In genomic region chr17:13009887-13010286, GRCm38 (mm10) we compare ENCODE assay signal across 10 mouse cellular contexts. TPM values are rescaled to one million over a fixed set of nuclear protein-coding genes. Genes with fewer than 3 reads are reported as not detected.
DNase-seq lines count a peak whose midpoint lies in the region; ATAC-seq and TF ChIP-seq lines count a peak whose summit lies in the region.
"Had no signal": no experiment of that assay in that cellular context is flagged by ENCODE, and none has a peak within 500 bp of the region (broad histone marks: within the 10 kb centered on the region; RNA-seq: fewer than 3 reads in every experiment).

No protein-coding gene starts in this region.

- peaks cover 29% of the 10 kb centered on the region; the same call in 1 of the 2 replicates for H3K36me3 ChIP-seq in hindbrain, postnatal 0 days (ENCODE audit: insufficient read depth, low read length)
- peaks cover 26% of the 10 kb centered on the region for H3K36me3 ChIP-seq in hindbrain, embryonic 12.5 days
- peaks cover 15% of the 10 kb centered on the region for H3K36me3 ChIP-seq in forebrain, embryonic 16.5 days (ENCODE audit: control insufficient read depth, insufficient read depth)

- WGBS in hindbrain, postnatal 0 days = 31% methylated on average over 3 of the region's 3 CpGs
- 38% methylated on average over 3 of the region's 3 CpGs for WGBS in hindbrain, embryonic 12.5 days
- WGBS in forebrain, embryonic 16.5 days = 32% methylated on average over 3 of the region's 3 CpGs

- no peaks in the 10 kb centered on the region for H3K9me3 ChIP-seq in hindbrain, postnatal 0 days (ENCODE audit: low read length)
- H3K9me3 ChIP-seq in hindbrain, embryonic 12.5 days (replicated peaks) = no peaks in the 10 kb centered on the region
- no peaks in the 10 kb centered on the region for H3K9me3 ChIP-seq in forebrain, embryonic 16.5 days (ENCODE audit: control insufficient read depth, low read length)
- H3K9me3 ChIP-seq: midbrain, embryonic 12.5 days had no signal

- ATAC-seq in hindbrain, postnatal 0 days = no peak
- no peak for ATAC-seq in hindbrain, embryonic 12.5 days (ENCODE audit: low FRiP score)
- no peak for ATAC-seq in forebrain, embryonic 16.5 days

- peak; percentile 78 for DNase-seq in hindbrain, postnatal 0 days (ENCODE audit: low spot score)
- DNase-seq in 3134 (ENCODE audit: extremely low read depth, insufficient read length, low spot score) = peak; percentile 85
- peak; percentile 73 for DNase-seq in CD4-positive helper T cell, adult 2 months (ENCODE audit: low read depth, low spot score)
- DNase-seq in c-Kit-positive CD71-positive TER-119-positive erythroid progenitor cells, embryonic 14.5 days (ENCODE audit: low spot score) = peak; percentile 80
- DNase-seq in layer of hippocampus, postnatal 14 days (ENCODE audit: low spot score in 2 of 2) = peak; percentile 21 to 66
- DNase-seq in thymus, postnatal 0 days (ENCODE audit: low spot score) = peak; percentile 68

- TF ChIP-seq CTCF in hindbrain, postnatal 0 days (IDR thresholded peaks at IDR 0.05; ENCODE audit: low read depth) = peak; percentile 67

- no peak overlapping the region for H3K9ac ChIP-seq in hindbrain, postnatal 0 days (replicated peaks; ENCODE audit: low read length)
- no peak overlapping the region for H3K9ac ChIP-seq in hindbrain, embryonic 12.5 days
- H3K9ac ChIP-seq in forebrain, embryonic 16.5 days (replicated peaks; ENCODE audit: low read depth, low read length) = no peak overlapping the region
- H3K9ac ChIP-seq: midbrain, embryonic 12.5 days had no signal

- H3K4me3 ChIP-seq in hindbrain, postnatal 0 days (ENCODE audit: low read length) = no peak overlapping the region
- H3K4me3 ChIP-seq in hindbrain, embryonic 12.5 days = no peak overlapping the region
- no peak overlapping the region for H3K4me3 ChIP-seq in forebrain, embryonic 16.5 days (replicated peaks; ENCODE audit: low read length)

- 0 out of 2 replicates have a peak, but pooled peaks cover 3% of the 10 kb centered on the region for H3K4me1 ChIP-seq in hindbrain, postnatal 0 days (ENCODE audit: insufficient read depth, low read length)
- H3K4me1 ChIP-seq in hindbrain, embryonic 12.5 days = peaks cover 9% of the 10 kb centered on the region
- H3K4me1 ChIP-seq in forebrain, embryonic 16.5 days (replicated peaks; ENCODE audit: control insufficient read depth, insufficient read depth, low read length) = peaks cover 15% of the 10 kb centered on the region

- no peak overlapping the region for H3K27ac ChIP-seq in hindbrain, postnatal 0 days
- no peak overlapping the region for H3K27ac ChIP-seq in hindbrain, embryonic 12.5 days
- no peak overlapping the region for H3K27ac ChIP-seq in forebrain, embryonic 16.5 days (ENCODE audit: low read length)
- H3K27ac ChIP-seq: midbrain, embryonic 12.5 days had no signal

- no peak overlapping the region for H3K4me2 ChIP-seq in hindbrain, postnatal 0 days (ENCODE audit: low read depth, low read length)
- H3K4me2 ChIP-seq in hindbrain, embryonic 12.5 days (replicated peaks) = no peak overlapping the region
- H3K4me2 ChIP-seq in forebrain, embryonic 16.5 days (ENCODE audit: low read length) = no peak overlapping the region

- no peaks in the 10 kb centered on the region for H3K27me3 ChIP-seq in hindbrain, postnatal 0 days (ENCODE audit: insufficient read depth, low read length)
- H3K27me3 ChIP-seq in hindbrain, embryonic 12.5 days = no peaks in the 10 kb centered on the region
- no peaks in the 10 kb centered on the region for H3K27me3 ChIP-seq in forebrain, embryonic 16.5 days (replicated peaks; ENCODE audit: control insufficient read depth, insufficient read depth, low read length)
- H3K27me3 ChIP-seq: midbrain, embryonic 12.5 days had no signal

RNA-seq across cellular contexts. Expression of gene Sod2, which starts 3.2 kb away (rescaled TPM):
- total RNA-seq in hindbrain, postnatal 0 days (2014; rRNA removed) = 229 and 295 TPM in 2 replicates
- 149 and 155 TPM in 2 replicates for polyA plus RNA-seq in hindbrain, postnatal 0 days (2015; fragmentation: Nextera tagmentation; extraction: Ambion mirVana)
- 102 and 108 TPM in 2 replicates for polyA plus RNA-seq in hindbrain, embryonic 12.5 days (2016; fragmentation: Nextera tagmentation; extraction: Ambion mirVana)
- total RNA-seq in layer of hippocampus, postnatal 14 days (2021) = 100 to 1,000 TPM; 246 to 247 TPM
- 133 and 143 TPM in 2 replicates for polyA plus RNA-seq in thymus, postnatal 0 days (2015; fragmentation: Nextera tagmentation; extraction: Ambion mirVana)
- polyA plus RNA-seq in forebrain, embryonic 16.5 days (2015; fragmentation: Nextera tagmentation; extraction: Ambion mirVana) = 107 and 120 TPM in 2 replicates

RNA-seq across cellular contexts. Expression of gene Wtap, which starts 15.9 kb away (rescaled TPM):
- total RNA-seq in hindbrain, postnatal 0 days (2014; rRNA removed) = 48.9 and 54.2 TPM in 2 replicates
- polyA plus RNA-seq in hindbrain, postnatal 0 days (2015; fragmentation: Nextera tagmentation; extraction: Ambion mirVana) = 123 and 126 TPM in 2 replicates
- 111 and 122 TPM in 2 replicates for polyA plus RNA-seq in hindbrain, embryonic 12.5 days (2016; fragmentation: Nextera tagmentation; extraction: Ambion mirVana)
- total RNA-seq in layer of hippocampus, postnatal 14 days (2021) = 10 to 100 TPM; 53.2 to 54.3 TPM
- polyA plus RNA-seq in thymus, postnatal 0 days (2015; fragmentation: Nextera tagmentation; extraction: Ambion mirVana) = 185 and 210 TPM in 2 replicates
- polyA plus RNA-seq in forebrain, embryonic 16.5 days (2015; fragmentation: Nextera tagmentation; extraction: Ambion mirVana) = 155 and 168 TPM in 2 replicates

RNA-seq across cellular contexts. Expression of gene Gpr31b, which starts 42.2 kb away (rescaled TPM):
- 0.73 TPM in 1 of 2 replicates, not detected in the other for total RNA-seq in hindbrain, postnatal 0 days (2014; rRNA removed)
- not detected in 2 replicates for polyA plus RNA-seq in hindbrain, postnatal 0 days (2015; fragmentation: Nextera tagmentation; extraction: Ambion mirVana)
- not detected in 2 replicates for polyA plus RNA-seq in hindbrain, embryonic 12.5 days (2016; fragmentation: Nextera tagmentation; extraction: Ambion mirVana)
- total RNA-seq in layer of hippocampus, postnatal 14 days (2021) = not detected
- polyA plus RNA-seq in thymus, postnatal 0 days (2015; fragmentation: Nextera tagmentation; extraction: Ambion mirVana) = 0.16 TPM in 1 of 2 replicates, not detected in the other
- polyA plus RNA-seq in forebrain, embryonic 16.5 days (2015; fragmentation: Nextera tagmentation; extraction: Ambion mirVana) = 0.25 and 0.58 TPM in 2 replicates
- polyA plus RNA-seq: frontal cortex, adult 2 months; midbrain, embryonic 12.5 days had no signal

RNA-seq across cellular contexts. Expression of gene Acat2, which starts 49.3 kb away (rescaled TPM):
- 155 and 161 TPM in 2 replicates for total RNA-seq in hindbrain, postnatal 0 days (2014; rRNA removed)
- 212 and 215 TPM in 2 replicates for polyA plus RNA-seq in hindbrain, postnatal 0 days (2015; fragmentation: Nextera tagmentation; extraction: Ambion mirVana)
- polyA plus RNA-seq in hindbrain, embryonic 12.5 days (2016; fragmentation: Nextera tagmentation; extraction: Ambion mirVana) = 352 and 367 TPM in 2 replicates
- 10 to 100 TPM; 82.4 to 85.9 TPM for total RNA-seq in layer of hippocampus, postnatal 14 days (2021)
- 67.7 and 69.2 TPM in 2 replicates for polyA plus RNA-seq in thymus, postnatal 0 days (2015; fragmentation: Nextera tagmentation; extraction: Ambion mirVana)
- 336 and 338 TPM in 2 replicates for polyA plus RNA-seq in forebrain, embryonic 16.5 days (2015; fragmentation: Nextera tagmentation; extraction: Ambion mirVana)

RNA-seq across cellular contexts. Expression of gene Tcp10b, which starts 51.0 kb away (rescaled TPM):
- 0.18 TPM in 1 of 2 replicates, not detected in the other for total RNA-seq in hindbrain, postnatal 0 days (2014; rRNA removed)
- 0.28 and 0.31 TPM in 2 replicates for polyA plus RNA-seq in hindbrain, postnatal 0 days (2015; fragmentation: Nextera tagmentation; extraction: Ambion mirVana)
- 0.26 TPM in 1 of 2 replicates, not detected in the other for polyA plus RNA-seq in hindbrain, embryonic 12.5 days (2016; fragmentation: Nextera tagmentation; extraction: Ambion mirVana)
- under 1 TPM; 0.60 to 0.83 TPM for total RNA-seq in layer of hippocampus, postnatal 14 days (2021)
- 0.21 TPM in 1 of 2 replicates, not detected in the other for polyA plus RNA-seq in thymus, postnatal 0 days (2015; fragmentation: Nextera tagmentation; extraction: Ambion mirVana)
- 0.17 TPM in 1 of 2 replicates, not detected in the other for polyA plus RNA-seq in forebrain, embryonic 16.5 days (2015; fragmentation: Nextera tagmentation; extraction: Ambion mirVana)
- polyA plus RNA-seq: midbrain, embryonic 12.5 days had no signal
